Mouse (Mus musculus) erythroblast, embryonic 14.5 days (primary cell): Measurements from ENCODE around the gene Apoa2.

Experiments used
- GATA1 ChIP-seq: IDR thresholded peaks from 2 replicates; pipeline ENCODE4 v1.6.1; 2012; ENCODE audit warnings: low read length, inconsistent platforms, mixed read lengths
- TAL1 ChIP-seq: IDR thresholded peaks from 3 replicates; pipeline ENCODE4 v1.6.1; 2012; ENCODE audit warnings: low read length, inconsistent platforms, mixed read lengths

DNA sequence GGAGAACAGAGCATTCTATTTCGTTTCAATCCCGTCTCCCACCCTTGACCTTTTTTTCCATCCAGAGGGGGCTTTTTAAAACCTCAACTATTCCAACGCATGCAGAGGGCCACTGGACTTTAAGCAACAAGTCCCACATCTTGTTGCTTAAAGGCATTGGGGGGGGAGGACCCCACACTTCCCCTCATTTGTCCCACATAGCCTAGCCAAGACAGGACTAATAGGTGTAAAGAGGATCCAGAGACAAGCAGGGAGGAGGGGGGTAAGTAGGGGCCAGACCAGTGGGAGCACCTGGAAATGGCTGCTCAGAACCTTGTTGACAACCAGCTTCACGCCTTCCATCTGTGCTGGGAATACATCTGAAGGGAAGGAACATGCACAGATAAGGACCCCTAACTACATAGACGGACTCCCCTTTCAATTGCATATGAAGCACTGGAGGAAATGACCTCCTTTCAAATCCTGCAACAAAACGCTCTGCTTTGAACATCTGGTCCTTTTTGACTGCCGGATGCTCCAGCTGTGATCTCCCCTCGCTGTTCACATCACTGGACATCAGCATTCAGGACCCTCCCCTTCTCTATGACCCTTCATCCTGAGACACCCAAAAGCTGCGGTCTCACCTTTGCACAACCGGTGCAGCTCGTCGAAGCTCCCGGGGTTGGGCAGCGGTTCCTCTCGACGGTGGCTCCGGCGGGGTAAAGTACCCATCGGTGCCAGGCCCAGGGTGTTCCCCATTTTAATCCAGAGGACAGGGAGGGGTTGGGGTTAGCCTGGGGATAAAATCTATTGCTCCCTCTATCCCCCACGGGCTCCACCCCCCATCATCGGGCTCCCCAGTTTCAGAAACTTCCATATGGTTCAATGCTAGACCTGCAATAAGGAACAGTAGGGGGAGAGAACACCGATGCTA, 3.3 kb upstream of the Apoa2 start:
- no peak for TF ChIP-seq GATA1
- TF ChIP-seq TAL1, result no peak
